Mouse (Mus musculus) midbrain, postnatal 0 days (tissue): ENCODE data around the gene L2hgdh. TPM values are rescaled to one million over a fixed set of nuclear protein-coding genes. Genes with fewer than 3 reads are reported as not detected.

Experiments
- ATAC-seq: fragments of 200-750 bp; cut with Nextera tagmentation; 2 replicates; pipeline ENCODE4 v1.8.0; 2017; ENCODE audit warnings: moderate number of reproducible peaks, mild to moderate bottlenecking, moderate TSS enrichment, moderate library complexity; ENCODE audit not compliant: low FRiP score
- DNase-seq: peaks from one replicate; pipeline ENCODE4 v3.0.0-alpha.2; 2015; ENCODE audit warnings: low spot score
- H3K27ac ChIP-seq: fragments of 300-500 bp; sonication (generic); 2 replicates; pipeline ENCODE4 v1.5.1; 2014; ENCODE audit warnings: low read depth, mild to moderate bottlenecking, low read length, mixed read lengths
- H3K27me3 ChIP-seq: fragments of 300-500 bp; sonication (generic); 2 replicates; pipeline ENCODE4 v1.6.1; 2014; ENCODE audit warnings: low read length, control low read depth, mixed read lengths; ENCODE audit not compliant: insufficient read depth
- H3K36me3 ChIP-seq: fragments of 300-500 bp; sonication (generic); 2 replicates; pipeline ENCODE4 v1.6.1; 2014; ENCODE audit warnings: low read length, control low read depth, mixed read lengths; ENCODE audit not compliant: insufficient read depth
- H3K4me1 ChIP-seq: fragments of 300-500 bp; sonication (generic); 2 replicates; pipeline ENCODE4 v1.6.1; 2014; ENCODE audit warnings: mild to moderate bottlenecking, control low read depth, antibody characterized with exemption, low read length, mixed read lengths; ENCODE audit not compliant: insufficient read depth
- H3K4me2 ChIP-seq: fragments of 300-500 bp; sonication (generic); 2 replicates; pipeline ENCODE4 v1.6.1; 2014; ENCODE audit warnings: low read depth, mild to moderate bottlenecking, low read length, mixed read lengths; ENCODE audit not compliant: poor library complexity, severe bottlenecking
- H3K4me3 ChIP-seq: fragments of 300-500 bp; sonication (generic); 2 replicates; pipeline ENCODE4 v1.5.1; 2014; ENCODE audit warnings: low read depth, mild to moderate bottlenecking, low read length, moderate library complexity
- H3K9ac ChIP-seq: fragments of 300-500 bp; sonication (generic); replicated peaks from 2 replicates; pipeline ENCODE4 v1.6.1; 2014; ENCODE audit warnings: mild to moderate bottlenecking, low read length, moderate library complexity, mixed read lengths; ENCODE audit not compliant: poor library complexity, severe bottlenecking
- H3K9me3 ChIP-seq: fragments of 300-500 bp; sonication (generic); 2 replicates; pipeline ENCODE4 v1.6.1; 2016; ENCODE audit warnings: low read length, control low read depth
- CTCF ChIP-seq: IDR thresholded peaks from 2 replicates; pipeline ENCODE4 v1.5.1; 2016; ENCODE audit warnings: antibody characterized with exemption, mild to moderate bottlenecking
- WGBS: fragments of 180-500 bp; shearing (Covaris S2); extraction: QIAGEN DNeasy Blood & Tissue Kit; methylation state at CpG from one replicate; pipeline ENCODE4 v1.1.7; 2014; 5-methylcytosine and 5-hydroxymethylcytosine counted together
- polyA plus RNA-seq: library from polyadenylated mRNA; unstranded; fragments of >200 nt; fragmentation: Nextera tagmentation; extraction: Ambion mirVana; gene quantifications from 2 replicates; pipeline ENCODE4 v1.2.1, GENCODE M21; 2015
- total RNA-seq: library from RNA; depleted of rRNA; stranded (reverse); fragments of >200 nt; gene quantifications from 2 replicates; pipeline ENCODE4 v1.2.3, GENCODE M21; 2014; rRNA removed

L2hgdh gene
- 11.0 and 14.8 TPM in 2 replicates for total RNA-seq
- 9.7 and 9.8 TPM in 2 replicates for polyA plus RNA-seq

GRCm38 (mm10) chr12:69724711-69725460 is at the start of gene L2hgdh, which contains the start of gene Atp5s:
Gene L2hgdh (minus strand): TSS chr12:69724873.
Gene Atp5s (plus strand): TSS chr12:69724950.
- Histone ChIP-seq H3K27me3 (no peaks in the 10 kb centered on the region), H3K36me3 (no peaks in the 10 kb centered on the region), H3K4me3 (peak within 1 kb of the TSS; percentile 69), H3K9me3 (no peaks in the 10 kb centered on the region), H3K4me1 (peaks cover 6% of the 10 kb centered on the region; the same call in 1 of the 2 replicates), H3K4me2 (peak within 1 kb of the TSS; percentile 86), H3K9ac (peak within 1 kb of the TSS; percentile 73), H3K27ac (peak within 1 kb of the TSS; percentile 68)
- peak; percentile 94 for ATAC-seq
- TF ChIP-seq CTCF, result no peak
- WGBS, result 1% methylated on average over 57 of the region's 60 CpGs
- DNase-seq, result peak; percentile 95

- no peaks in the 10 kb centered on the region for H3K9me3 ChIP-seq
- no peaks in the 10 kb centered on the region for H3K36me3 ChIP-seq
- no peak overlapping the region for H3K27ac ChIP-seq
- no peak overlapping the region for H3K4me3 ChIP-seq
- ATAC-seq (no peak), DNase-seq (no peak)
- no peak overlapping the region for H3K4me2 ChIP-seq
- no peak overlapping the region for H3K9ac ChIP-seq
- peaks cover 3% of the 10 kb centered on the region; the same call in 1 of the 2 replicates for H3K4me1 ChIP-seq
- TF ChIP-seq CTCF, result no peak
- 88% methylated on average over 2 of the region's 2 CpGs for WGBS
- H3K27me3 ChIP-seq, result no peaks in the 10 kb centered on the region
These were observed 44.2 kb upstream of the L2hgdh start for GRCm38 (mm10) chr12:69768841-69769240.

GRCm38 (mm10) chr12:69767476-69768258 is 43.0 kb upstream of the L2hgdh start:
- no peaks in the 10 kb centered on the region for H3K36me3 ChIP-seq
- H3K9me3 ChIP-seq, result no peaks in the 10 kb centered on the region
- H3K4me3 ChIP-seq, result no peak overlapping the region
- no peak overlapping the region for H3K4me2 ChIP-seq
- ATAC-seq (no peak), DNase-seq (no peak)
- TF ChIP-seq CTCF, result no peak
- no peak overlapping the region for H3K9ac ChIP-seq
- H3K27me3 ChIP-seq, result no peaks in the 10 kb centered on the region
- peaks cover 3% of the 10 kb centered on the region; the same call in 1 of the 2 replicates for H3K4me1 ChIP-seq
- 32% methylated on average over 9 of the region's 9 CpGs for WGBS
- no peak overlapping the region for H3K27ac ChIP-seq

- no peaks in the 10 kb centered on the region for H3K36me3 ChIP-seq
- no peaks in the 10 kb centered on the region for H3K27me3 ChIP-seq
- DNase-seq, result no peak
- peaks cover 3% of the 10 kb centered on the region; the same call in 1 of the 2 replicates for H3K4me1 ChIP-seq
- no peak overlapping the region for H3K9ac ChIP-seq
- ATAC-seq, result no peak
- WGBS, result 88% methylated on average over 10 of the region's 10 CpGs
- no peak overlapping the region for H3K4me2 ChIP-seq
- H3K27ac ChIP-seq, result no peak overlapping the region
- TF ChIP-seq CTCF, result no peak
- no peak overlapping the region for H3K4me3 ChIP-seq
- H3K9me3 ChIP-seq, result no peaks in the 10 kb centered on the region
These were observed 41.7 kb upstream of the L2hgdh start for GRCm38 (mm10) chr12:69766185-69766904.

GRCm38 (mm10) chr12:69765543-69765942 is 40.9 kb upstream of the L2hgdh start:
- WGBS, result 56% methylated on average over 9 of the region's 9 CpGs
- ATAC-seq, result no peak

More at GRCm38 (mm10) chr12:69765543-69765942, 40.9 kb upstream of the L2hgdh start:
- H3K27ac ChIP-seq, result no peak overlapping the region
- H3K9me3 ChIP-seq, result no peaks in the 10 kb centered on the region
- H3K4me1 ChIP-seq, result peaks cover 3% of the 10 kb centered on the region; the same call in 1 of the 2 replicates
- H3K27me3 ChIP-seq, result no peaks in the 10 kb centered on the region
- DNase-seq, result peak; percentile 18
- TF ChIP-seq CTCF, result no peak
- H3K4me3 ChIP-seq, result no peak overlapping the region
- no peak overlapping the region for H3K9ac ChIP-seq
- H3K36me3 ChIP-seq, result no peaks in the 10 kb centered on the region
- no peak overlapping the region for H3K4me2 ChIP-seq
